Mouse (Mus musculus): ENCODE measurements around the gene Hdhd5.

Hdhd5 gene

DNA sequence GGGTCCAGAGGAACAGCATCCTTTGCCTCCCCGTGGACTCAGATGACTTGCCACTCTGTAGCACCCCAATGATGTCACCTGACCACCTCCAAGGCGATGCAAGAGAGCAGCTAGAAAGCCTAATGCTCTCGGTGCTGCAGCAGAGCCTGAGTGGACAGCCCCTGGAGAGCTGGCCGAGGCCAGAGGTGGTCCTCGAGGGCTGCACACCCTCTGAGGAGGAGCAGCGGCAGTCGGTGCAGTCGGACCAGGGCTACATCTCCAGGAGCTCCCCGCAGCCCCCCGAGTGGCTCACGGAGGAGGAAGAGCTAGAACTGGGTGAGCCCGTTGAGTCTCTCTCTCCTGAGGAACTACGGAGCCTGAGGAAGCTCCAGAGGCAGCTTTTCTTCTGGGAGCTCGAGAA is 49.1 kb downstream of the Hdhd5 start:
- no peak for DNase-seq

DNA sequence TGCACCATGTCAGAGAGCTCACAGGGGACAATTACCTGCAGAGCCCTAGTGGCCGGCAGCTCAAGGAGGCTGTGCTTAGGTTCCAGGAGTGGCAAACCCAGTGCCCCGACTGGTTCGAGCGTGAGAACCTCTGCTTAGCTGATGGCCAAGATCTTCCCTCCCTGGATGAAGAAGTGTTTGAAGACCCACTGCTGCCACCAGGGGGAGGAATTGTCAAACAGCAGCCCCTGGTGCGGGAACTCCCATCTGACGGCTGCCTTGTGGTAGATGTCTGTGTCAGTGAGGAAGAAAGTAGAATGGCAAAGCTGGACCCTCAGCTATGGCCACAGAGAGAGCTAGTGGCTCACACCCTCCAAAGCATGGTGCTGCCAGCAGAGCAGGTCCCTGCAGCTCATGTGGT is 49.6 kb downstream of the Hdhd5 start:
- peak; percentile 57 for DNase-seq

DNA sequence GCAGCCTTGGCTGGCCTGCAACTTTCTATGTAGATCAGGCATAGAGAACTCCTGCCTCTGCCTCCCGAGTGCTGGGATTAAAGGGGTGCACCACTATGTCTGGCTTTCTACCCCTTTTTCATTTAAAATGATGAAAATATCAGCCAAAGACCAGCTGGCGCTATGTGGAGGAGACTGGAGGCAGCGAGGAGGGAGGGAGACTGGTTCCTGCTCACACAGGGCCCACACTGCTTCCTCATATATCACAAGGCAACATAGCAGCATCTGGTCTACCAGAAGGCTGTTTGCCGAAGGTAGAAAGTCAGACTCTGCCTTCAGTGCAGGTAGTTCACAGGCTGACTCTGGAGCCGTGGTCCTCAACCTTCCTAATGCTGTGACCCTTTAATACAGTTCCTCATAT is 50.8 kb downstream of the Hdhd5 start:
- DNase-seq = no peak

GRCm38 (mm10) chr6:120479302-120479701 is 51.8 kb downstream of the Hdhd5 start:
- DNase-seq = no peak

DNA sequence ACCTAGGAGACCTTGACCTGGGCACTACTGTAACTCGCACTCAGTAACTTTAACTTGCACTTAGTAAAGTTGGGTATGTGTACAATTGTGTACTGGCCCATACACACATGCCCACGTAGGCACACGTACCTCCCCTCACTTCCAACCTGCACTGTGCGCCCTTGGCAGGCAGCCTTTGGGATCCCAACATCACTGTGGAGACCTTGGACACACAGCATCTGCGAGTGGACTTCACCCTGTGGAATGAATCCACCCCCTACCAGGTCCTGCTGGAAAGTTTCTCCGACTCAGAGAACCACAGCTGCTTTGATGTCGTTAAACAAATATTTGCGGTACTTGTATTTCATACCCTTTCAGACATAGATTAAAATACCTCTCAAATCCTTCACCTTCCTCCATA is 55.8 kb downstream of the Hdhd5 start:
- no peak for DNase-seq

- DNase-seq = no peak
Measured at GRCm38 (mm10) chr6:120473427-120473826, 57.7 kb downstream of the Hdhd5 start.

DNA sequence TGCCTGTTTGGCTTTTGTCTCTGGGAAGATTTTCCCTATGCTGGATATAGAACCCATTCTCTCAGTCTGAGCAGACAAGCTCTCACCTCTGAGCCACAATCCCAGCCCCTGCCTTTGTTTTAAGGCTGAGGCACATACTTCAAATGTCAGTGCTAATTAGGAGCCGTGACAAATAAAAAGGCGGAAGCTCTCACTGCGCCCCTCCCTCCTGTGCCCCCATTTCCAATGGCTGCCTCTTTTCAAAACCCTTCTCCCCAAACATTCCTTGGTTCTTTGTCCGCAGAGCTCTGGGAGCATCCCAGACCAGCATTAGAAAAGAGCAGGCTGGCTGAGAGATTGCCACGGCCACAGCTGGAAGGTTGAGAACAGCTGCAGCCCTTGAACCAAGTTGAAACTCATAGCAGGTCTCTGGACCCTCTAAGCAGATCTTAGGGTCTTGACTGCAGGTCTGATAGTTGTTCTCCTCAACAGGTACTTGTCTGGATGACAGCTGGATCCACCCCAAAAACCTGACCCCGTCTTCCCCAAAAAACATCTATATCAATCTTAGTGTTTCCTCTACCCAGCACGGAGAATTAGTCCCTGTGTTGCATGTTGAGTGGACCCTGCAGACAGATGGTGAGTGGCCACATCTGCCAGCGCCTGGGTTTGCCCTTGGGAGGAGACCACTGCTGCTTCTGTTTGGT is 58.5 kb downstream of the Hdhd5 start:
- DNase-seq = no peak

GRCm38 (mm10) chr6:120471991-120472441 is 59.1 kb downstream of the Hdhd5 start:
- DNase-seq = no peak

- no peak for DNase-seq
Measured at GRCm38 (mm10) chr6:120470666-120471065, 60.5 kb downstream of the Hdhd5 start.

- DNase-seq = no peak
Measured at GRCm38 (mm10) chr6:120469770-120470169, 61.3 kb downstream of the Hdhd5 start.

DNA sequence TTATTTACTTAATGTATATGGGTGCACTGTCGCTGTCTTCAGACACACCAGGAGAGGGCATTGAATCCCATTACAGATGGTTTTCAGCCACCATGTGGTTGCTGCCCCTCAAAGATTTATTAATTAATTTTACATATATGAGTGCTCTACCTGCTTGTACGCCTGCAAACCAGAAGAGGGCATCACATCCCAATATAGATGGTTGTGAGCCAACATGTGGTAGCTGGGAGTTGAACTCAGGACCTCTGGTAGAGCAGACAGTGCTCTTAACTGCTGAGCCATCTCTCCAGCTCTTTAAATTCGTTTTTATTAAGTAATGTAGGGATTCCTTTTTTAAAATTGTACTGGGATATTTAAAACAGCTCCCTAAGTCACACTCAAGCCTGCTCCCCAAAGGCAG is 61.9 kb downstream of the Hdhd5 start:
- DNase-seq = no peak

- peak; percentile 50 for DNase-seq
Measured at GRCm38 (mm10) chr6:120468259-120468658, 62.9 kb downstream of the Hdhd5 start.

DNA sequence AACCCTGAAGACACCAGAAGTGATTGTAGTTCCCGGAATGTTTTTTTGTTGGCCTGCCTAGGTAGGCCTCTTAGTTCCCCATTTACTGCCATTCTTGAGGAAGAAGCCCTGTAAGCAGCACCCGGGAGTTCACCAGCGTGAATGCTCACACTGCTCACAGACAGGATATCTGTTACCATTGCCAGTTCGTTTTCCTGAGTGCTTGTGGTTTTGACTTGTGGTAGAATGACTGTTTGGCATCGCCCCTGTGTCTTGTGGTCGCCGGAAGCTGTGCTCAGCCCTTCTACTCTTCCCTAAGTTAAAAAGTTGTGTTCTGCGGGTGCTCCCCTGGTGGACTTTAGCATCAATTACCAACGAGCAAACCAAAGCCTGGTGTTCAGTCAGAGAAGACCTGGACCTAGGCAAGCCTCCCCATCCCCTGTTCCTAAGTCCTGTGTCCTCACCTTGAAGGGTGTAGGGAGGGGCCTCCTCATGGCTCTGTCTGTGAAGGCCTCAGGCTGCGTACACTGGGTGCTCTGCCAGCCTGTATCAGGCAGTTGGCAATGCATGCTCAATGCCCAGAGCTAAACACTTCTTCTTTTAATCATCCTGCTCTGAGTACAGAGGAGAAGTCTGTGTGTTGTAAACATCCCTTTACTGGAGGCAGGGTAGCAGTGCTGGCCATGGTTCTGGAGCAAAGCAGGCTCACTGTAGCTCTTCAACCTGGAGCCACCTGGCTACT is 64.3 kb downstream of the Hdhd5 start:
- DNase-seq = peak; percentile 80

DNA sequence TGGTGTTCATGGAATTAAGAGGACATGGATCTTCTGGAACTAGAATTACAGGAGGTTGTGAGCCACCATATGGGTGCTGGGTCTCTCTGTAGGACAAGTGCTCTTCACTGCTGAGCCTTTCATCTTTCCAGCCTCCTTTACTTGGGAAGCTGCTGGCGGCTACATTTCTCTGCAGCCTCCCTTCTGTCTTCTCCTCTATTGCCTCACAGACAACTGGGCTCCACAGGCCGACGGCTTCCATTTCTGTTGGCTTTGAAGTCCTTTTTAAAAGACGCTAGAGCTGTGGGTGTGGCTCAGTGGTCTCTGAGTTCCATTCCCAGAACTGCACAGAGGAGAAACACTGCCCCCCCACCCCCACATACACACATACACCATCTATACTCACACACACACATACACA is 65.7 kb downstream of the Hdhd5 start:
- DNase-seq = no peak

- peak; percentile 39 for DNase-seq
Measured at GRCm38 (mm10) chr6:120464406-120464939, 66.6 kb downstream of the Hdhd5 start.

- peak; percentile 71 for DNase-seq
Measured at GRCm38 (mm10) chr6:120463884-120464283, 67.2 kb downstream of the Hdhd5 start.

DNA sequence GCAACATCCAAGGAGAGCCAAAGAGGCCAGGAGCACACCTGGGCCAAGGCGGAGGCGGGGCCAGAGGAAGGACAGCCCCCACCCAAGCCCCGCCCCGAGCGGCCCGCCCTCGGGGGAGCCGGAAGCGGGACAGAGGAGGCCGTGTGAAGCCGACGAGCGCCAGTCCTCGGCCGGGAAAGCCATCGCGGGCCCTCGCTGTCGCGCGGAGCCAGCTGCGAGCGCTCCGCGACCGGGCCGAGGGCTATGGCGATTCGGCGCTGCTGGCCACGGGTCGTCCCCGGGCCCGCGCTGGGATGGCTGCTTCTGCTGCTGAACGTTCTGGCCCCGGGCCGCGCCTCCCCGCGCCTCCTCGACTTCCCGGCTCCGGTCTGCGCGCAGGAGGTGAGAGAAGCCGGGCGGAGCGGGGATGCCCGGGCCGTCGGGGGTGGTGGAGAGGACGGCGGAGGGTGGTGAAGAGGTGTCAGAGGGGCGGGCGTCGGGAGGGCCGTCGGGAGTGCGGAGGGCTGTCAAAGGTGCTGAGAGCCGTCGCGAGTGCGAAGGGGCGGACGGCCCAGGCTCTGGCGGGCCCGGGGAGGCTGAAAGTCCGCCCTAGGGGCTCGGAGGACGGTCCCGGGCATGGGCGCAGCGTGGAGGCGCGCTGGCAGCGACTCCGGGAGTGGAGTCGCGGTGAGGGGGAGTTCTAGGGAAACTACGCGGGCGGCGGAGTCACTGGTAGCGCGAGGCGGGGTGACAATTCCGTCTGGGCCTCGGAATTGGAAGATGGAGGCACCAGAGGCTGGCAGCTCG is 67.8 kb downstream of the Hdhd5 start, which contains the start of gene Il17ra:
Gene Il17ra (plus strand): TSS at position 162 of the 786 bp plus-strand sequence.
- DNase-seq = peak; percentile 95

- no peak for DNase-seq
Measured at GRCm38 (mm10) chr6:120462251-120462650, 68.9 kb downstream of the Hdhd5 start.

- DNase-seq = no peak
Measured at GRCm38 (mm10) chr6:120461217-120461616, 69.9 kb downstream of the Hdhd5 start.

Measured in thymus, postnatal 25 days (tissue).